Mouse (Mus musculus) adipocyte (in vitro differentiated cells): ENCODE data around the gene Gm21830.
"Not testable (repeated sequence)": the region's sequence is repeated elsewhere in the genome, so short reads cannot be mapped to it uniquely, and the experiment has no call there.

Experiments
- DNase-seq: peaks from one replicate; pipeline ENCODE4 v3.0.0-alpha.2; 2016; ENCODE audit warnings: low spot score

The Gm21830 gene

DNA sequence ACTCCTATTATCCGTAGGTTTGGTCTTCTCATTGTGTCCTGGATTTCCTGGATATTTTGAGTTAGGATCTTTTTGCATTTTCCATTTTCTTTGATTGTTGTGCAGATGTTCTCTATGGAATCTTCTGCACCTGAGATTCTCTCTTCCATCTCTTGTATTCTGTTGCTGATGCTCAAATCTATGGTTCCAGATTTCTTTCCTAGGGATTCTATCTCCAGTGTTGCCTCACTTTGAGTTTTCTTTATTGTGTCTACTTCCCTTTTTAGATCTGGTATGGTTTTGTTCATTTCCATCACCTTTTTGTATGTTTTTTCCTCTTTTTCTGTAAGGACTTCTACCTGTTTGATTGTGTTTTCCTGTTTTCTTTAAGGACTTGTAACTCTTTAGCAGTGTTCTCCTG, at the start of gene Gm21830:
TSS of gene Gm21830 (plus strand) at position 301 of the 400 bp plus-strand sequence.
- DNase-seq: not testable (repeated sequence)

DNA sequence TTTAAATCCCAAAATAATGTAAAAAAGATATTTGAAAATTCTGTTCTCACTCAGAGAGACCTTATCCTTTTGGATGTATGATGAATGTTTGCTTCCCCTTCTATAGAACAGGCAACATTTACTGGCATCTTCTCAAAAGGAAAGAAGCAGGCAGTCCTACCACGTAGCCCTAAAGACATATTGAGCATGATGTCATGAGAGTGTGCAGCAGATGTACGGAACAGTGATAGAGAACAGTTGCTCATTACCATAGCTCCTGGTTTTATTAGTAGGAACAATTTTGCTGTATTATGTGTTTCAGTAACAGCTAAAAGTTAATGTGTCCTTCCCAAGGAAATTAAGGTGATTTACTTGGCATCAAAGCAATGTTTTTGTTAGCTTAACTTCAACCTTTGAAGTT, 49.0 kb upstream of the Gm21830 start:
- DNase-seq: no peak

DNA sequence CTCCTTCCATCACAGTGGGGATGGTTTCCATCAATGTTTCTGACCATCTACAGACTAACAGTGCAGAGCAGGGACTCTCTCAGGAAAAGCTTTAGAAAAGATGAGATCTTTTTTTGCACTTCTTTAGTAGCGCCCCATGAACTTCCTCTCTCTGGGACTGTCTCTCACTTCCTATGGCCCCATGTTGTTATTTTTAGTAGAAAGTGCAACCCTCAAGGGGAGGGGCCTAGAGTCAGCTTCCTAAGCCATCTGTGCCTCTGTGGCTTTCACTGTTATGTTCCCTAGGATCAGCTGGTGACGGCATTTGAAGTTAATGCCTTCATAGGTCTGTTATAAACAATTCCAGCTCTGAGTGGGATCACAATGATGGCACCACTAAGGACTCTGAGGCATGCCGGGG, 35.0 kb upstream of the Gm21830 start:
- no peak for DNase-seq

DNA sequence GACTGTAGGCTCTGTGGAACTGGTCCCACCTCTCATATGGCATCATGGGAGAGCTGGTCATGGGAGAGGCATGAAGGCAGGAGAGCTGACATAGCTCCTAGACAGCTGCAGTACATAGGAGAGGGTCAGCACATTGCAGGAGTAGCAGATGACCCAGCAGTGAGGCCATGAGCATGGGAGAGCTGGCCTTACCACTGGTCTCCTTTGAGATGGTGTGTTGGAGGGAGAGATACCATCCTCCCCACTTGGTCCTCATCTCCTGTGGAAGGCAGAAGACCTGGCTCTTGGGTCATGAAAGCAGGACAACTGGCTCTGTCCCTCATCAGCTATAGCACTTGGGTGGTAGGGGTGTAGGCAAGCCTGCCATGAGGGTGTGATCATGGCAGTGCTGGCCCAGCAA, 7.3 kb downstream of the Gm21830 start:
- DNase-seq: no peak

DNA sequence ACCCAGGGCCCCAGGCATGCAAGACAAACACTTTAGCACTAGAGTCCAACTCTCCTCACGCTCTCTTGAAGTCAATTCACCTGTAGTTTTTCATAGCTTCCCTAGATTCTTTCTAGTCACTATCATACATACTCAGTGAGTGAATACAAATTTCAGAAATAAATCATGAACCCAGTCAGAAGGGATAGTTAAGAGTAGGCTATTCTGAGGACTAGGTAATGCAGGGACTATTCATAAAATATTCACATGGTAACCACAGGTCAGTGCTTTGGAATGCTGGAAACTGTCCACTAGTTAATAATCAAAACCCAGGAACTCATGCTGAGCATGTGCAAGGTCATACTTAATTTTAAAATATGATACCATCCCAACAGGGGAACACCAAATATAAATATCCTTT, 9.3 kb downstream of the Gm21830 start:
- DNase-seq: no peak

DNA sequence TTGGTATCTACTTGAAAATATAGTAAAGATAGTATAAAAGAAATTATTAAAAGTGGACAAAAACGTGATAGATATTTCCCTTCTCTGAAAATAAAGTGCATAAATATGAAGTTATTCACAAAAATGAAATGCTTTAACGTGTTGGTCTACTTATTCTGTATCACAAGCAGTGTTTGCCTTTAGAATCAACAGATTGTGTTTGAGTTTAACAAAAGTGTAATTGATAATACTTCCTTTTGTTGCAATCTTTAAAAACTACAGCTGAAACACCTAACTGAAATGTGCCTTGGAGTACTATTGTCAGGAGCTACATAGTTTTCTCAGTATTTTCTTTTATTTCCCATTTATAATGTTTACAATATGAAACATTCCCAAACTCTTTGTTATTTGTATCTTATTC, 19.6 kb downstream of the Gm21830 start, which contains the start of gene Gm26727:
TSS of gene Gm26727 (minus strand) at position 101 of the 400 bp plus-strand sequence.
- DNase-seq: no peak

DNA sequence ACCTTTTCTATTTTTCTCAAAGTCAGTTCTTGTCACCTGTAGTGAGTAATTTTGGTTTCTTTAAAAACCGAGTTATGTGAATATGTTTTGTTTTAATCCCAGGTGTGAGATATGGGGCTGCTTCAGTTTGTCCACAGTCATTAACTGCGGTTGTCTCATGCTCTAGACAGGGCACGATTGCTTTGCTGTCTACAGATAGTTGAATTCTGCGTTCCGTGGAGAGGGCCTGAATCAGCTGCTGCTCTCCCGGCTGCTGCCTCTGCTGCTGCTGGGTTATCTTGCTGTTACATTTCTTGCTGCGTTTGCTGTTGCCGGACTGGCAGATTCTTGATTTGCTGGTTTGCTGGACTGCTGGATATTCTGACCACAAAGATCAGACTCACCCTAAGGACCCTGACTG, 24.8 kb downstream of the Gm21830 start:
- no peak for DNase-seq

DNA sequence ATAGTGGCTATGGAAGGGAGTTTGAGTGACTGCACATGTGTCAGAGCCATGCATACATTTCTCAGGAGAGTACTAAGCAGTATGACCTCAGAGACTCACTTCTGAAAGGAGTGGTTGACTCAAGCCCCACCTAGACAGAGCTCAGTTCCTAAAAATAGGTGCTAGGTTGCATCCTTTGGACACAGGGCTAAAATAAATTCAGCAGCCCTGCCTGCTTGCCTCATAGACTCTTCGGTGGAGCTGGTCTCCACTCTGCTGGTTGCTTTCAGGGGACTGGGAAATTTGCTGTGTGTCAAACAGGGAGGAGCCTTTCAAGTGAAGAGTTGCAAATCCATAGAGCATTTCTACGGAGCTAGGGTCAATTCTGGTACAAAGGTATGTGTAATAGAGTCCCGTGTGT, 32.3 kb downstream of the Gm21830 start, which contains the start of gene Xirp2:
TSS of gene Xirp2 (plus strand) at position 223 of the 400 bp plus-strand sequence.
- DNase-seq: no peak

DNA sequence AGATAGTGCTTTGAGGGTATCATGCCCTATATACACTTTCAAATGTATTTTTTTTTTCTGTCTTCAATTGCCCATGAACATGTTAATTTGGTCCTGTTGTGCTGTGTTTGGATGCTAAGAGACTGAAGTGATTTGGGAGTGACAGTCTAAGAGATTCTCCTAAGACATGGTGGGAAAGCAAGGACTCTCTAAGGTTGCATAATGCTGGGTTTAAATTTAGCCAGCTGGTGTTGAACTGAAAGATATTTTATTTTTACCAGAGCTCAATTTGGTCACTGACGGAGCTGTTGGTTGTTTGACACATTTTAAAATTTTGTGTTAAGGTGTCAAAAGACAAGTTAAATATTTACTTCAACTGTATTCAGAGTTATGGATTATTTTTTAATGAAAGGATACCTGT, 33.2 kb downstream of the Gm21830 start:
- DNase-seq: no peak

DNA sequence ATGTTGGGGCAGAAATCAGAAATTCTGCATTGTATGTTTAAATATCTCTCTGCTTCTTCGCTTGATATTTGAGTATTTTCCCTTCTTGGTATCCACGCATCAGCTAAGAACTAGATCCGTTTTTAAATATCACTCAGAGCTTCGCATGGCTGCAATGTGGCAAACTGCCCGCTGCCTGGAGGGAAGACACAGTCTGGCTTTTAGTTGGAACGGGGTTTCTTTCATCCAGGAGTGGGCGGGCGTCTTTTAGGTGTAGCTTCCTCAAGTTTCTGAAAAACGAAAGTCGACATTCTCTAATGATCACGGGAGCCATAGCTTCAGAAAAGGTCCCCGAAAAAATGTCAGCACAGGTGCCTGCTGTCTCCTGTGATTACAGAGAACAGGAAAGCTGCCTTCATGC, 33.7 kb downstream of the Gm21830 start:
- DNase-seq: no peak

DNA sequence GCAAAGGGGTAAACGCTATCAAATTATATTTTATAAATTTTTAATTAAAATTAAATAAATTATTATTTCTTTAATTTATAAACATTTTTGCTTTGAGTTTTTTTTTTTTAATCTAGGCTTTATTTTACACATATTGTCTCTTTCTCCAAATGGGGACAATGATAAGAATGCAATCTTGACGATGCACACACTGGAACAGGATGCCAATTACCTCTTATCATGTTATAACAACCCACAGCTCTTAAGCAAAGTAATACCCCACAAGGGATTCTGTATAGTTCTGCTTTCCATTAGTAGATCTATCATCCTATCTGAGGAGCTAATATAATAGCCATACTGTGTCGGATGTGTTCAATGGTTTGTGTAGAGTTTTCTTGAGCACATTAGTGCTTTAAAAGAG, 47.3 kb downstream of the Gm21830 start:
- no peak for DNase-seq

DNA sequence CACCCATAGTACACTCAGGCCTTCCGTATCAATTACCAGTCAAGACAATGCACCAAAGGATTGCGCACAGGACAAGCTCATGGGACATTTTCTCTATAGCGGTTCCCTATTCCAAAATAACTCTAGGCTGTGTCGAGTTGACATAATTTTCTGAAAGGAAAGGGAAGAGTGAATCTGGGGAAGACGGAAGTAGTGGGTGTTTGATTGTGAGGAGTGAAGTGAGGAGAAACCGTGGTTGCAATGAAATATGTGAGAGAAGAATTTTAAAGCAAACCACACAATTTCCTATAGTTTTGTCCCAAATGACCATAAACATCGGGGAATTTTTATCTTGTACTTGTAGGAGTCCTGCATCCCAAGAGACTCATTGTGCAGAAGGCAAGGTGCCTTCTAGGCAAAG, 53.5 kb downstream of the Gm21830 start:
- no peak for DNase-seq

DNA sequence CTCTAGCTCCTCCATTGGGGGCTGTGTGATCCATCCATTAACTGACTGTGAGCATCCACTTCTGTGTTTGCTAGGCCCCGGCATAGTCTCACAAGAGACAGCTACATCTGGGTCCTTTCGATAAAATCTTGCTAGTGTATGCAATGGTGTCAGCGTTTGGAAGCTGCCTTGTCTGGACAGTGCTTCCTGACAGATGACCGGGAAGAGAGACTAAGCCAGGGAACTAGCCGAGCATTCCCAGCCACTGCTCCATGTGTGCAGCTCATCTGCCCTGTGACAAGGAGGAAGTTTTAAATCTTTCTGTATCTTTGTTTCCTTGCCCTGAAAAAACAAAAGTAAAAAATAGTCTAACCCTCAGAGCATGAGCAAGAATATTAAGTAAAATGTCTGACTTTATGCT, 56.5 kb downstream of the Gm21830 start:
- not testable (repeated sequence) for DNase-seq

DNA sequence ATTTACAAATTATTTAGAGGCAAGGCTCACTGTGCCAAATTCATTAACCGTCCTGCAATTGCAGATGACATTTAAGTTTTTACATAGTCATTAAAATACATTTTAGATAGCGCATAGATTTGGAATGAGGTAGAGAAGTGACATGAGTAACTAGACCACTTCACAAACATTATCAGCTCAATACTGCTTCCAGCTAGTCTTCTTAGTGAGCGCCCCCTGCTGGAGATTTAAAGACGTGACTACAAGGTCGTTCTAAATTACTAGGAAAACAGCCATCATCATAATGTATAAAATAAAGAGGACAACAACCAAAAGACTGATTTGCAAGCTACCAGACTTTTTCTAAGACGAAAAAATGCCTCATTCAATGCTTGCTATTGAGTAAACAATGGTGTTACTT, 64.2 kb downstream of the Gm21830 start:
- peak; percentile 23 for DNase-seq

DNA sequence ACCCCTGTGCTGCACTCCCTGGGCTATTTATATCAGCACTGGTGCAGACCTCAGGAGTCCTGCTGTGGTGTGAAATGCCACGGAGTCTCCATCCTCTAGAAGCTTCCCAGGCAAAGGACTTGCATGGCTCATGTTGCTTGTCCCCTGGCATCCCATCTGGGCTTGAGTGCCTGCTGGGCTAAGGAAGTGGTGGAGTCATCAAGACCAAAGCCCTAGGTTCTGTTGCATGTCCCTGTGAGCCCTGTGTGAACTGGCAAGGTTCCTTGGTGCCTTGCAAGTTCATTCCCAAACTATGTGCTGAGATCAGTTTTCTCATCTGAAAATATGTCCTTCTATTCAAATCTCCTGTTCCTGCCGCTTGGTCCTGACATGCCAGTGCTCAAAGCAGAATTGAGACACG, 67.5 kb downstream of the Gm21830 start:
- DNase-seq: no peak
